Mouse (Mus musculus) layer of hippocampus, adult 9-11 months (tissue): ENCODE data around the gene Notch2.
"Not testable (repeated sequence)": the region's sequence is repeated elsewhere in the genome, so short reads cannot be mapped to it uniquely, and the experiment has no call there.

Source experiments
- DNase-seq: peaks from one replicate; pipeline ENCODE4 v3.0.0; 2022

Notch2 gene

GRCm38 (mm10) chr3:98106590-98107313 lies 93.4 kb downstream of the Notch2 start:
- peak; percentile 85 for DNase-seq

GRCm38 (mm10) chr3:98108416-98108815 lies 95.1 kb downstream of the Notch2 start:
- DNase-seq, result no peak

- DNase-seq, result no peak
Measured at GRCm38 (mm10) chr3:98108866-98109265, 95.5 kb downstream of the Notch2 start.

- no peak for DNase-seq
Measured at GRCm38 (mm10) chr3:98110610-98111009, 97.3 kb downstream of the Notch2 start.

- DNase-seq, result no peak
Measured at GRCm38 (mm10) chr3:98118252-98118651, 104.9 kb downstream of the Notch2 start.

- no peak for DNase-seq
Measured at GRCm38 (mm10) chr3:98119338-98119737, 106.0 kb downstream of the Notch2 start.

GRCm38 (mm10) chr3:98120884-98121283 lies 107.6 kb downstream of the Notch2 start:
- no peak for DNase-seq

- no peak for DNase-seq
Measured at GRCm38 (mm10) chr3:98127775-98128174, 114.4 kb downstream of the Notch2 start.

GRCm38 (mm10) chr3:98128716-98129115 lies 115.4 kb downstream of the Notch2 start:
- no peak for DNase-seq

GRCm38 (mm10) chr3:98132140-98132539 lies 118.8 kb downstream of the Notch2 start:
- DNase-seq, result not testable (repeated sequence)

- DNase-seq, result no peak
Measured at GRCm38 (mm10) chr3:98132636-98133035, 119.3 kb downstream of the Notch2 start.

GRCm38 (mm10) chr3:98141456-98141855 lies 128.1 kb downstream of the Notch2 start:
- DNase-seq, result no peak

- no peak for DNase-seq
Measured at GRCm38 (mm10) chr3:98142862-98143261, 129.5 kb downstream of the Notch2 start.

GRCm38 (mm10) chr3:98145204-98145603 lies 131.9 kb downstream of the Notch2 start:
- no peak for DNase-seq

GRCm38 (mm10) chr3:98146471-98147410 lies 133.4 kb downstream of the Notch2 start:
- no peak for DNase-seq

- no peak for DNase-seq
Measured at GRCm38 (mm10) chr3:98147706-98148105, 134.4 kb downstream of the Notch2 start.

GRCm38 (mm10) chr3:98149881-98150280 lies 136.6 kb downstream of the Notch2 start:
- no peak for DNase-seq

GRCm38 (mm10) chr3:98151016-98151415 lies 137.7 kb downstream of the Notch2 start:
- no peak for DNase-seq

GRCm38 (mm10) chr3:98153460-98153859 lies 140.1 kb downstream of the Notch2 start:
- DNase-seq, result no peak

GRCm38 (mm10) chr3:98156158-98156557 lies 142.8 kb downstream of the Notch2 start:
- DNase-seq, result no peak

GRCm38 (mm10) chr3:98157073-98157472 lies 143.7 kb downstream of the Notch2 start:
- DNase-seq, result no peak

GRCm38 (mm10) chr3:98157585-98157984 lies 144.3 kb downstream of the Notch2 start:
- no peak for DNase-seq

- DNase-seq, result no peak
Measured at GRCm38 (mm10) chr3:98158646-98159045, 145.3 kb downstream of the Notch2 start.

- no peak for DNase-seq
Measured at GRCm38 (mm10) chr3:98159289-98159688, 146.0 kb downstream of the Notch2 start.
